12 mouse cellular contexts compared by ENCODE assay signal in the genomic region with DNA sequence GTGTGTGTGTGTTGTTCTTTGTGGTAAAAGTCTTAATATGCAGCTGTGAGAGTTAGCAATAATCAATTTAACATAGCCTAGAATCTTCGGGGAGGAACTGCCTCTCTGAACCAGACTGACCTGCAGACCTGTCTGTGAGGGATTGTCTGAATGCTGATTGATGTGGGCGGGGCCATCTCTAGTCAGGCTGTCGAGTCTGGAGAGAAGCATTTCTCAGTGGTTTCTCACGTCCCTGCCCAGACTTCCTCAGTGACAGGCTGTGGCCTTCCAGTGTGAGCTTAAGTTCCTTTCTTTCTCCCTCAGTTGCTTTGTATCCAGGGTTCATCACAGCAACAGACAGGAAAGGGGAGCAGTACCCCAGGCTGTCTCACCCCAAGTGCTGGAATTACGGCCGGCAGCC.
"Had no signal": no experiment of that assay in that cellular context is flagged by ENCODE, and none has a peak within 500 bp of the region (broad histone marks: within the 10 kb centered on the region; RNA-seq: fewer than 3 reads in every experiment).

No protein-coding gene starts in this region.

- H3K4me1 ChIP-seq: limb, embryonic 13.5 days; midbrain, embryonic 12.5 days had no signal

- H3K27ac ChIP-seq: limb, embryonic 13.5 days; liver, embryonic 14.5 days; midbrain, embryonic 12.5 days; stomach, postnatal 0 days had no signal

- H3K9me3 ChIP-seq: limb, embryonic 13.5 days; midbrain, embryonic 12.5 days had no signal

- H3K4me3 ChIP-seq: limb, embryonic 13.5 days; midbrain, embryonic 12.5 days had no signal

- H3K36me3 ChIP-seq: limb, embryonic 13.5 days; midbrain, embryonic 12.5 days had no signal

- H3K4me2 ChIP-seq: limb, embryonic 13.5 days; midbrain, embryonic 12.5 days had no signal

- H3K9ac ChIP-seq: limb, embryonic 13.5 days; liver, embryonic 14.5 days; midbrain, embryonic 12.5 days had no signal

- H3K27me3 ChIP-seq: limb, embryonic 13.5 days; midbrain, embryonic 12.5 days had no signal

- DNase-seq: kidney, adult 8-10 months; kidney, postnatal 25 days; left cerebral cortex, postnatal 4 days; lung, adult 2 months; lung, postnatal 10 days; right cerebral cortex, postnatal 4 days; spleen, adult 18-20 months; thymus, postnatal 14 days had no signal
